Mouse (Mus musculus): ENCODE data around the gene Siglecf. TPM values are rescaled to one million over a fixed set of nuclear protein-coding genes. Genes with fewer than 3 reads are reported as not detected.

The Siglecf gene
- polyA plus RNA-seq (2021; fragmentation: Nextera tagmentation) = 0.54 and 0.90 TPM in 2 replicates
- long read RNA-seq, experiment 1 = 0 reads
- long read RNA-seq, experiment 2, partial matches to known transcripts = 1 of 5 reads
- long read RNA-seq, experiment 2, other reads (novel, unspliced or antisense) = 1 of 5 reads

GRCm38 (mm10) chr7:43351154-43351553 lies at the start of gene Siglecf:
TSS of gene Siglecf (plus strand) at chr7:43351341.

GRCm38 (mm10) chr7:43313013-43313428 lies 38.1 kb upstream of the Siglecf start, which contains the start of gene Zfp715:
TSS of gene Zfp715 (minus strand) at chr7:43313294.

GRCm38 (mm10) chr7:43408131-43408553 lies 57.0 kb downstream of the Siglecf start, which contains the start of gene Siglecg:
TSS of gene Siglecg (plus strand) at chr7:43408204.

Other genes with a start within 250 kb of the Siglecf start
- not detected in 2 replicates for gene Zfp936, start 237.1 kb upstream of the Siglecf start, polyA plus RNA-seq (2021; fragmentation: Nextera tagmentation)
- gene Zfp715, start 38.0 kb upstream of the Siglecf start, polyA plus RNA-seq (2021; fragmentation: Nextera tagmentation) = 4.5 and 7.9 TPM in 2 replicates
- gene Siglecg, start 56.9 kb downstream of the Siglecf start, polyA plus RNA-seq (2021; fragmentation: Nextera tagmentation) = 0.05 TPM in 1 of 2 replicates, not detected in the other
- gene Lim2, start 76.3 kb downstream of the Siglecf start, polyA plus RNA-seq (2021; fragmentation: Nextera tagmentation) = not detected in 2 replicates
- gene Nkg7, start 85.7 kb downstream of the Siglecf start, polyA plus RNA-seq (2021; fragmentation: Nextera tagmentation) = 0.92 TPM in 1 of 2 replicates, not detected in the other
- gene Cldnd2, start 89.4 kb downstream of the Siglecf start, polyA plus RNA-seq (2021; fragmentation: Nextera tagmentation) = not detected in 2 replicates
- gene Etfb, start 92.7 kb downstream of the Siglecf start, polyA plus RNA-seq (2021; fragmentation: Nextera tagmentation) = 219 and 291 TPM in 2 replicates
- 0.33 and 0.38 TPM in 2 replicates for gene Gm45233, start 92.8 kb downstream of the Siglecf start, polyA plus RNA-seq (2021; fragmentation: Nextera tagmentation)
- gene Vsig10l, start 111.8 kb downstream of the Siglecf start, polyA plus RNA-seq (2021; fragmentation: Nextera tagmentation) = 1.4 and 1.5 TPM in 2 replicates
- gene Iglon5, start 138.7 kb downstream of the Siglecf start, polyA plus RNA-seq (2021; fragmentation: Nextera tagmentation) = 1.6 TPM in 2 replicates
- not detected in 2 replicates for gene 4931406B18Rik, start 154.6 kb downstream of the Siglecf start, polyA plus RNA-seq (2021; fragmentation: Nextera tagmentation)
- 4.6 and 7.2 TPM in 2 replicates for gene Cd33, start 193.1 kb downstream of the Siglecf start, polyA plus RNA-seq (2021; fragmentation: Nextera tagmentation)
- 1.4 and 1.5 TPM in 2 replicates for gene Zfp658, start 210.9 kb downstream of the Siglecf start, polyA plus RNA-seq (2021; fragmentation: Nextera tagmentation)
- gene Zfp719, start 228.3 kb downstream of the Siglecf start, polyA plus RNA-seq (2021; fragmentation: Nextera tagmentation) = 6.2 and 7.4 TPM in 2 replicates